Mouse (Mus musculus): ENCODE data around the gene Rin2. TPM values are rescaled to one million over a fixed set of nuclear protein-coding genes. Genes with fewer than 3 reads are reported as not detected.

Gene Rin2
- total and polyA plus RNA-seq, 2 experiments: 3.4 to 10.9 TPM

- H3K27ac ChIP-seq (replicated peaks; ENCODE audit: insufficient read depth, low read depth, low read length): no peak overlapping the region
- H3K79me2 ChIP-seq (ENCODE audit: control insufficient read depth, insufficient read depth, low read length): peaks cover 4% of the 10 kb centered on the region; the same call in 1 of the 2 replicates
- no peak for DNase-seq (ENCODE audit: extremely low read depth, low read depth, low spot score)
- no peaks in the 10 kb centered on the region; the same call in 1 of the 2 replicates for H3K27me3 ChIP-seq (ENCODE audit: control insufficient read depth, insufficient read depth, low read length)
- no peaks in the 10 kb centered on the region for H3K4me1 ChIP-seq (ENCODE audit: control insufficient read depth, insufficient read depth, low read length)
- WGBS: 87% methylated on average over 6 of the region's 6 CpGs
- no peak overlapping the region for H3K9ac ChIP-seq (ENCODE audit: low read depth, low read length)
- no peak overlapping the region for H3K4me3 ChIP-seq (ENCODE audit: insufficient read depth, low read depth, low read length)
- no peaks in the 10 kb centered on the region; the same call in none of the 2 replicates for H3K36me3 ChIP-seq (ENCODE audit: control insufficient read depth, insufficient read depth, low read length)
- TF ChIP-seq CTCF (IDR thresholded peaks at IDR 0.05; ENCODE audit: low read depth, low read length) (no peak), POLR2A (IDR thresholded peaks at IDR 0.05; ENCODE audit: extremely low read depth, insufficient read depth, low read length) (no peak)
Measured at GRCm38 (mm10) chr2:145804524-145804923, 129.5 kb downstream of the Rin2 start.

DNA sequence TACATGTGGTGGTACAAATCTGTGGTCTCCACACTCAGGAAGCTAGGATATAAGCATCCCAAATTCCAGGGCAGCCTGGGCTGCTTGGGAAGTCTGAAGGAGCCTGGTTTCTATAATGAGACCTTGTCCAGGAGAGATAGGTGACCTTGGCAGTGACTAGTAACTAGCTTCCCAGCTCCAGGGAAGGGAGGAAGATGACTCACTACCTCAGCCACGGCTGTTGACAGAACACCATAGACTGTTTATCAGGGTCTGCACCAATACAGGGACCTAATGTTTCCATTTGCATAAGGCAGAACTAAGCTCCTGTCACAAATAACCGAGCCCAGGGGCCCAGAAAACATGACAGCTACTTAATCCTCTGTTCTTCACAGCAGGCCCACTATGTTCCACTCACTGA is 132.3 kb downstream of the Rin2 start:
- Histone ChIP-seq H3K79me2 (ENCODE audit: control insufficient read depth, insufficient read depth, low read length) (peaks cover 4% of the 10 kb centered on the region; the same call in 1 of the 2 replicates), H3K4me3 (ENCODE audit: insufficient read depth, low read depth, low read length) (no peak overlapping the region), H3K9ac (ENCODE audit: low read depth, low read length) (no peak overlapping the region), H3K4me1 (ENCODE audit: control insufficient read depth, insufficient read depth, low read length) (no peaks in the 10 kb centered on the region), H3K27ac (replicated peaks; ENCODE audit: insufficient read depth, low read depth, low read length) (no peak overlapping the region), H3K27me3 (ENCODE audit: control insufficient read depth, insufficient read depth, low read length) (no peaks in the 10 kb centered on the region; the same call in 1 of the 2 replicates), H3K36me3 (ENCODE audit: control insufficient read depth, insufficient read depth, low read length) (no peaks in the 10 kb centered on the region; the same call in none of the 2 replicates)
- WGBS: 81% methylated on average over 2 of the region's 2 CpGs
- TF ChIP-seq CTCF (IDR thresholded peaks at IDR 0.05; ENCODE audit: low read depth, low read length) (no peak), POLR2A (IDR thresholded peaks at IDR 0.05; ENCODE audit: extremely low read depth, insufficient read depth, low read length) (no peak)
- no peak for DNase-seq (ENCODE audit: extremely low read depth, low read depth, low spot score)

GRCm38 (mm10) chr2:145808251-145808650 is 133.2 kb downstream of the Rin2 start:
- no peak for DNase-seq (ENCODE audit: extremely low read depth, low read depth, low spot score)
- Histone ChIP-seq H3K79me2 (ENCODE audit: control insufficient read depth, insufficient read depth, low read length) (no peaks in the 10 kb centered on the region; the same call in 1 of the 2 replicates), H3K4me3 (ENCODE audit: insufficient read depth, low read depth, low read length) (no peak overlapping the region), H3K9ac (ENCODE audit: low read depth, low read length) (no peak overlapping the region), H3K36me3 (ENCODE audit: control insufficient read depth, insufficient read depth, low read length) (no peaks in the 10 kb centered on the region; the same call in none of the 2 replicates), H3K4me1 (ENCODE audit: control insufficient read depth, insufficient read depth, low read length) (no peaks in the 10 kb centered on the region), H3K27me3 (ENCODE audit: control insufficient read depth, insufficient read depth, low read length) (no peaks in the 10 kb centered on the region; the same call in 1 of the 2 replicates), H3K27ac (replicated peaks; ENCODE audit: insufficient read depth, low read depth, low read length) (no peak overlapping the region)
- 83% methylated on average over 2 of the region's 2 CpGs for WGBS
- no peak for TF ChIP-seq CTCF (IDR thresholded peaks at IDR 0.05; ENCODE audit: low read depth, low read length)
- no peak for TF ChIP-seq POLR2A (IDR thresholded peaks at IDR 0.05; ENCODE audit: extremely low read depth, insufficient read depth, low read length)

GRCm38 (mm10) chr2:145808667-145809066 is 133.7 kb downstream of the Rin2 start:
- Histone ChIP-seq H3K79me2 (ENCODE audit: control insufficient read depth, insufficient read depth, low read length) (no peaks in the 10 kb centered on the region; the same call in 1 of the 2 replicates), H3K4me1 (ENCODE audit: control insufficient read depth, insufficient read depth, low read length) (no peaks in the 10 kb centered on the region), H3K9ac (ENCODE audit: low read depth, low read length) (no peak overlapping the region), H3K27me3 (ENCODE audit: control insufficient read depth, insufficient read depth, low read length) (no peaks in the 10 kb centered on the region; the same call in 1 of the 2 replicates), H3K4me3 (ENCODE audit: insufficient read depth, low read depth, low read length) (no peak overlapping the region), H3K36me3 (ENCODE audit: control insufficient read depth, insufficient read depth, low read length) (no peaks in the 10 kb centered on the region; the same call in none of the 2 replicates), H3K27ac (replicated peaks; ENCODE audit: insufficient read depth, low read depth, low read length) (no peak overlapping the region)
- TF ChIP-seq CTCF (IDR thresholded peaks at IDR 0.05; ENCODE audit: low read depth, low read length) (no peak), POLR2A (IDR thresholded peaks at IDR 0.05; ENCODE audit: extremely low read depth, insufficient read depth, low read length) (no peak)
- 76% methylated on average over 6 of the region's 6 CpGs for WGBS
- DNase-seq (ENCODE audit: extremely low read depth, low read depth, low spot score): no peak

- Histone ChIP-seq H3K27ac (replicated peaks; ENCODE audit: insufficient read depth, low read depth, low read length) (no peak overlapping the region), H3K4me1 (ENCODE audit: control insufficient read depth, insufficient read depth, low read length) (no peaks in the 10 kb centered on the region), H3K27me3 (ENCODE audit: control insufficient read depth, insufficient read depth, low read length) (no peaks in the 10 kb centered on the region; the same call in 1 of the 2 replicates), H3K9ac (ENCODE audit: low read depth, low read length) (no peak overlapping the region), H3K4me3 (ENCODE audit: insufficient read depth, low read depth, low read length) (no peak overlapping the region), H3K36me3 (ENCODE audit: control insufficient read depth, insufficient read depth, low read length) (no peaks in the 10 kb centered on the region), H3K79me2 (ENCODE audit: control insufficient read depth, insufficient read depth, low read length) (no peaks in the 10 kb centered on the region; the same call in 1 of the 2 replicates)
- DNase-seq (ENCODE audit: extremely low read depth, low read depth, low spot score): peak; percentile 39
- WGBS: 57% methylated on average over 5 of the region's 5 CpGs
- TF ChIP-seq CTCF (IDR thresholded peaks at IDR 0.05; ENCODE audit: low read depth, low read length) (peak; percentile 58), POLR2A (IDR thresholded peaks at IDR 0.05; ENCODE audit: extremely low read depth, insufficient read depth, low read length) (no peak)
Measured at GRCm38 (mm10) chr2:145810676-145811075, 135.7 kb downstream of the Rin2 start.

DNA sequence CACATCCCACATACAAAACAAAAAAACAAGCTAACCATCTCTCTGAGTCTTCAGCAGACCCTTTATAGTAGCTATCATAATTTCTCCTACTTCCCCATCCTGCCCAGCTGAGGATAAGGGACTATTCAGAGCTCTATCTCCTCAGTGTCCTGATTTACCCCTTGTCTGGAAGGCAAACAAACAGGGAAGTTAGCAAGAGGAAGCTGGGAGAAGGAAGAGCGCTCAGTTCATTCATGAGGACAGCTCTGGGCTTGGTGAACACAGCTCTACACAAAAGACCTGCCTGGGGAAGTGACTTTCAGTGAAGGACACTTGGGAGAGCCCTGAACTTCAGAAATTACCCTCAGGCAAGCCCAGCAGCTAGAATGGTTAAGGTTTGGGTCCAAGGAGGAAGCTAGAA is 137.8 kb downstream of the Rin2 start:
- H3K27ac ChIP-seq (replicated peaks; ENCODE audit: insufficient read depth, low read depth, low read length): peak overlapping the region; percentile 67
- peak; percentile 54 for DNase-seq (ENCODE audit: extremely low read depth, low read depth, low spot score)
- H3K36me3 ChIP-seq (ENCODE audit: control insufficient read depth, insufficient read depth, low read length): no peaks in the 10 kb centered on the region; the same call in 1 of the 2 replicates
- H3K27me3 ChIP-seq (ENCODE audit: control insufficient read depth, insufficient read depth, low read length): no peaks in the 10 kb centered on the region
- TF ChIP-seq POLR2A (IDR thresholded peaks at IDR 0.05; ENCODE audit: extremely low read depth, insufficient read depth, low read length): no peak
- no peak overlapping the region for H3K9ac ChIP-seq (ENCODE audit: low read depth, low read length)
- no peak overlapping the region for H3K4me3 ChIP-seq (ENCODE audit: insufficient read depth, low read depth, low read length)
- no peaks in the 10 kb centered on the region for H3K4me1 ChIP-seq (ENCODE audit: control insufficient read depth, insufficient read depth, low read length)
- no peaks in the 10 kb centered on the region; the same call in 1 of the 2 replicates for H3K79me2 ChIP-seq (ENCODE audit: control insufficient read depth, insufficient read depth, low read length)
- WGBS: 94% methylated on average over 1 of the region's 1 CpGs

Data from liver, adult 2 months (tissue).